Mouse (Mus musculus): ENCODE measurements around the gene Stambp.
"Not testable (repeated sequence)": the region's sequence is repeated elsewhere in the genome, so short reads cannot be mapped to it uniquely, and the experiment has no call there.

DNA sequence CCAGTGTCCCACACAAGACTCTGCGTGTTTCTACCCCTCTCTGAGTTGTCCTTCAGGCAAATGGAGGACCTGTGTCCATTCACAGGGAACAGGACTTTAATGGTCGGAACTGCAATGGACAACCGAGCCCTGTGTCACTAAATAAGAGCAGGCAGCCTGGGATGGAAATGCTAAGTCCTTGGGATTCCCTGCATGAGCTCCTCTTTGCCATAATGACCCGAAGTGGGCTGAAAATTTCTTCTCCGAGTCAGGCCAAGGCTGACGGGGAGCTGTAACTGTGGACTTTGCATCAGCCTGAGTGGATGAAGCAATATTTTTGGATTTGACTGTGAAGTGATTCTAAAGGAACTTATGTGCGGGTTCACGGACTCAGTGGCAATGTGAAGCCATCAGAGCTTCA lies 14.7 kb upstream of the Stambp start:
- TF ChIP-seq CHD2 (IDR thresholded peaks at IDR 0.05; ENCODE audit: low read depth, low read length); ZNF384 (IDR thresholded peaks at IDR 0.05; ENCODE audit: low read depth, low read length); MAFK (IDR thresholded peaks at IDR 0.05; ENCODE audit: insufficient read depth, low read depth, low read length); HCFC1 (IDR thresholded peaks at IDR 0.05; ENCODE audit: borderline replicate concordance, insufficient read depth, low read length); ZC3H11A (IDR thresholded peaks at IDR 0.05; ENCODE audit: borderline replicate concordance, low read depth, low read length): not testable (repeated sequence)

All from ES-E14 (cell line).